Comparison of ENCODE assay signal across 19 mouse cellular contexts in the genomic region with DNA sequence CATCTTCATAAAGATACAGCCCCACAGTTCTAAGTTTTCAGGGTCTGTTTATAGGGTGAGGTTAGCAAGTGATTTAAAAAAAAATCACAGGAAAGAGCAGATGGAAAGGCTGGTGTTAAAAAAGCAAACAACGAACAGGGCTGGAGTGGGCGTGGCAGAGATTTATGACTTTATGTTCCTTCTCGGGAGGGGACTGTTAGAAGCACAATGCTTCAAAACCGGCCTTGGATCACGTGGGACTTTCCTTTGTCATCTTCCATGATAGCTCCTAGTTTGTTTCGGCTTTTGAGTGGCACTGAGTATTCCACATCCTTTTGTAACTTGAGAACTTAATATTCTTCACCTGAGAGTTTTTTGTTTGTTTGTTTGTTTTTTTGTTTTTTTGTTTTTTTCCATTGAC. TPM values are rescaled to one million over a fixed set of nuclear protein-coding genes. Genes with fewer than 3 reads are reported as not detected.
DNase-seq lines count a peak whose midpoint lies in the region; ATAC-seq and TF ChIP-seq lines count a peak whose summit lies in the region.
"Had no signal": no experiment of that assay in that cellular context is flagged by ENCODE, and none has a peak within 500 bp of the region (broad histone marks: within the 10 kb centered on the region; RNA-seq: fewer than 3 reads in every experiment).

No protein-coding gene starts in this region.

- H3K36me3 ChIP-seq in heart, embryonic 14.5 days (ENCODE audit: control insufficient read depth, insufficient read depth, low read length): no peaks in the 10 kb centered on the region
- H3K36me3 ChIP-seq in lung, embryonic 15.5 days: no peaks in the 10 kb centered on the region
- no peaks in the 10 kb centered on the region for H3K36me3 ChIP-seq in stomach, embryonic 16.5 days (ENCODE audit: control insufficient read depth, insufficient read depth, low read length)
- H3K36me3 ChIP-seq in hindbrain, embryonic 16.5 days (ENCODE audit: control insufficient read depth, insufficient read depth, low read length): no peaks in the 10 kb centered on the region
- H3K36me3 ChIP-seq: hindbrain, embryonic 10.5 days; limb, embryonic 10.5 days had no signal

- no peak for TF ChIP-seq POLR2A in lung, adult 2 months (IDR thresholded peaks at IDR 0.05; ENCODE audit: borderline replicate concordance, extremely low read depth, low read depth, low read length)

- H3K4me1 ChIP-seq in heart, embryonic 14.5 days (ENCODE audit: control insufficient read depth in 2 of 2, insufficient read depth in 2 of 2, low read length in 2 of 2): peaks cover 9 to 10% of the 10 kb centered on the region in 2 experiments
- H3K4me1 ChIP-seq in lung, embryonic 15.5 days: peaks cover 12% of the 10 kb centered on the region
- peaks cover 2% of the 10 kb centered on the region; the same call in 1 of the 2 replicates for H3K4me1 ChIP-seq in lung, adult 2 months (ENCODE audit: control insufficient read depth, insufficient read depth, low read length)
- peaks cover 12% of the 10 kb centered on the region; the same call in 1 of the 2 replicates for H3K4me1 ChIP-seq in stomach, embryonic 16.5 days (ENCODE audit: control insufficient read depth, insufficient read depth, low read length)
- H3K4me1 ChIP-seq in hindbrain, embryonic 16.5 days (ENCODE audit: control insufficient read depth, insufficient read depth, low read depth, low read length): no peaks in the 10 kb centered on the region
- H3K4me1 ChIP-seq: forebrain, embryonic 13.5 days; hindbrain, embryonic 10.5 days had no signal

- no peaks in the 10 kb centered on the region for H3K27me3 ChIP-seq in heart, embryonic 14.5 days (ENCODE audit: control insufficient read depth, insufficient read depth, low read length)
- H3K27me3 ChIP-seq in lung, embryonic 15.5 days: no peaks in the 10 kb centered on the region
- H3K27me3 ChIP-seq in stomach, embryonic 16.5 days (ENCODE audit: control insufficient read depth, insufficient read depth, low read length): no peaks in the 10 kb centered on the region
- H3K27me3 ChIP-seq in hindbrain, embryonic 16.5 days (replicated peaks; ENCODE audit: control insufficient read depth, insufficient read depth, low read length): no peaks in the 10 kb centered on the region
- H3K27me3 ChIP-seq: forebrain, embryonic 13.5 days had no signal

- H3K27ac ChIP-seq in heart, embryonic 14.5 days (replicated peaks in 1 of 2; ENCODE audit: control insufficient read depth in 1 of 2, insufficient read depth in 1 of 2, low read depth in 2 of 2, low read length in 2 of 2): peak overlapping the region; percentile 74
- peak overlapping the region; percentile 62 for H3K27ac ChIP-seq in lung, embryonic 15.5 days
- H3K27ac ChIP-seq in stomach, embryonic 16.5 days (ENCODE audit: low read length): no peak overlapping the region; the same call in 1 of the 2 replicates
- H3K27ac ChIP-seq in hindbrain, embryonic 16.5 days (ENCODE audit: low read depth, low read length): no peak overlapping the region
- H3K27ac ChIP-seq: forebrain, embryonic 13.5 days; hindbrain, embryonic 10.5 days; limb, embryonic 10.5 days had no signal

- no peak for TF ChIP-seq CTCF in lung, adult 2 months (IDR thresholded peaks at IDR 0.05; ENCODE audit: insufficient read depth, low read length)

- 58% methylated on average over 6 of the region's 6 CpGs for WGBS in heart, embryonic 14.5 days
- WGBS in lung, embryonic 15.5 days: 26% methylated on average over 6 of the region's 6 CpGs
- WGBS in lung, adult 2 months: 24% methylated on average over 6 of the region's 6 CpGs
- 8% methylated on average over 6 of the region's 6 CpGs for WGBS in large intestine, adult 2 months
- 25% methylated on average over 6 of the region's 6 CpGs for WGBS in stomach, embryonic 16.5 days
- 65% methylated on average over 6 of the region's 6 CpGs for WGBS in hindbrain, embryonic 16.5 days

- peak overlapping the region; percentile 50 for H3K4me2 ChIP-seq in heart, embryonic 14.5 days (ENCODE audit: low read length)
- peak overlapping the region; percentile 18; the same call in 1 of the 2 replicates for H3K4me2 ChIP-seq in lung, embryonic 15.5 days
- H3K4me2 ChIP-seq in stomach, embryonic 16.5 days (ENCODE audit: low read depth, low read length): peak overlapping the region; percentile 45
- no peak overlapping the region for H3K4me2 ChIP-seq in hindbrain, embryonic 16.5 days (ENCODE audit: low read length)
- H3K4me2 ChIP-seq: forebrain, embryonic 13.5 days had no signal

- no peak for ATAC-seq in heart, embryonic 14.5 days (ENCODE audit: insufficient number of reproducible peaks, insufficient read depth, low FRiP score, low read depth)
- ATAC-seq in lung, embryonic 15.5 days (ENCODE audit: borderline replicate concordance, extremely low read depth, low FRiP score, low TSS enrichment): no peak
- ATAC-seq in stomach, embryonic 16.5 days (ENCODE audit: insufficient read depth, low FRiP score): 0 out of 2 replicates have a peak, but pooled peaks have one; percentile 56
- ATAC-seq in hindbrain, embryonic 16.5 days: no peak
- ATAC-seq: CD4-positive, CD25-positive, alpha-beta regulatory T cell, adult 4 months; forebrain, embryonic 13.5 days had no signal

- 0 out of 2 replicates have a peak overlapping the region, but pooled peaks have one; percentile 44 for H3K9ac ChIP-seq in heart, embryonic 14.5 days (ENCODE audit: low read length)
- H3K9ac ChIP-seq in lung, embryonic 15.5 days: no peak overlapping the region
- no peak overlapping the region for H3K9ac ChIP-seq in stomach, embryonic 16.5 days (ENCODE audit: low read length)
- H3K9ac ChIP-seq in hindbrain, embryonic 16.5 days (ENCODE audit: low read depth, low read length): no peak overlapping the region
- H3K9ac ChIP-seq: forebrain, embryonic 13.5 days had no signal

- no peaks in the 10 kb centered on the region for H3K9me3 ChIP-seq in heart, embryonic 14.5 days (ENCODE audit: control insufficient read depth, low read length)
- no peaks in the 10 kb centered on the region for H3K9me3 ChIP-seq in lung, embryonic 15.5 days
- no peaks in the 10 kb centered on the region for H3K9me3 ChIP-seq in stomach, embryonic 16.5 days (replicated peaks; ENCODE audit: control insufficient read depth, low read length)
- H3K9me3 ChIP-seq in hindbrain, embryonic 16.5 days (ENCODE audit: control insufficient read depth, low read length): no peaks in the 10 kb centered on the region
- H3K9me3 ChIP-seq: forebrain, embryonic 13.5 days; hindbrain, embryonic 10.5 days; limb, embryonic 10.5 days had no signal

- intact Hi-C loops in heart, postnatal 36 days (cut with DNase I): no loop called here

- DNase-seq in heart, postnatal 36 days: no peak
- DNase-seq in lung, adult 2 months: no peak
- DNase-seq in large intestine, adult 2 months (ENCODE audit: low read depth, low spot score): peak; percentile 54
- DNase-seq in right cerebral cortex, adult 18-20 months: no peak
- DNase-seq: cerebellum, postnatal 14 days; gastrocnemius, postnatal 14 days; kidney, adult 2 months; right cerebral cortex, postnatal 25 days; thymus, postnatal 36 days had no signal

- H3K4me3 ChIP-seq in heart, embryonic 14.5 days (ENCODE audit: control insufficient read depth in 1 of 2, insufficient read depth in 1 of 2, low read depth in 1 of 2, low read length in 2 of 2): no peak overlapping the region
- no peak overlapping the region for H3K4me3 ChIP-seq in lung, embryonic 15.5 days
- H3K4me3 ChIP-seq in lung, adult 2 months (replicated peaks; ENCODE audit: extremely low read depth, low read depth, low read length): no peak overlapping the region
- H3K4me3 ChIP-seq in stomach, embryonic 16.5 days (replicated peaks; ENCODE audit: low read length): no peak overlapping the region
- H3K4me3 ChIP-seq in hindbrain, embryonic 16.5 days (ENCODE audit: low read length): no peak overlapping the region
- H3K4me3 ChIP-seq: forebrain, embryonic 13.5 days; hindbrain, embryonic 10.5 days; limb, embryonic 10.5 days had no signal

RNA-seq across cellular contexts. Expression of a gene that starts 0.7 kb away (rescaled TPM):
- 27.7 and 29.3 TPM in 2 replicates for polyA plus RNA-seq in heart, embryonic 14.5 days (2014; fragmentation: Nextera tagmentation; extraction: Ambion mirVana)
- total RNA-seq in heart, postnatal 36 days (2021): 1 to 10 TPM; 1.0 to 1.2 TPM
- 2.9 and 3.4 TPM in 2 replicates for polyA plus RNA-seq in lung, embryonic 15.5 days (2015; fragmentation: Nextera tagmentation; extraction: Ambion mirVana)
- 0.63 and 0.80 TPM in 2 replicates for polyA plus RNA-seq in lung, adult 2 months (2012; rRNA removed)
- 3.4 and 7.0 TPM in 2 replicates for polyA plus RNA-seq in large intestine, adult 2 months (2012; rRNA removed)
- polyA plus RNA-seq in stomach, embryonic 16.5 days (2015; fragmentation: Nextera tagmentation; extraction: Ambion mirVana): 7.6 and 12.7 TPM in 2 replicates
- 0.26 and 0.31 TPM in 2 replicates for polyA plus RNA-seq in hindbrain, embryonic 16.5 days (2015; fragmentation: Nextera tagmentation; extraction: Ambion mirVana)
- polyA plus RNA-seq: hindbrain, embryonic 10.5 days had no signal

RNA-seq across cellular contexts. Expression of a gene that starts 41.3 kb away (rescaled TPM):
- polyA plus RNA-seq in heart, embryonic 14.5 days (2014; fragmentation: Nextera tagmentation; extraction: Ambion mirVana): 154 and 156 TPM in 2 replicates
- 100 to 1,000 TPM; 372 to 397 TPM for total RNA-seq in heart, postnatal 36 days (2021)
- polyA plus RNA-seq in lung, embryonic 15.5 days (2015; fragmentation: Nextera tagmentation; extraction: Ambion mirVana): 110 and 115 TPM in 2 replicates
- 26.2 and 26.5 TPM in 2 replicates for polyA plus RNA-seq in lung, adult 2 months (2012; rRNA removed)
- polyA plus RNA-seq in large intestine, adult 2 months (2012; rRNA removed): 18.7 and 19.1 TPM in 2 replicates
- 89.3 and 91.0 TPM in 2 replicates for polyA plus RNA-seq in stomach, embryonic 16.5 days (2015; fragmentation: Nextera tagmentation; extraction: Ambion mirVana)
- 95.4 and 113 TPM in 2 replicates for polyA plus RNA-seq in hindbrain, embryonic 16.5 days (2015; fragmentation: Nextera tagmentation; extraction: Ambion mirVana)

RNA-seq across cellular contexts. Expression of a gene that starts 57.8 kb away (rescaled TPM):
- polyA plus RNA-seq in heart, embryonic 14.5 days (2014; fragmentation: Nextera tagmentation; extraction: Ambion mirVana): 3.0 and 6.0 TPM in 2 replicates
- under 1 TPM in 1 of 2 experiments, not detected in 1; 0.36 TPM for total RNA-seq in heart, postnatal 36 days (2021)
- 1.4 and 2.5 TPM in 2 replicates for polyA plus RNA-seq in lung, embryonic 15.5 days (2015; fragmentation: Nextera tagmentation; extraction: Ambion mirVana)
- polyA plus RNA-seq in lung, adult 2 months (2012; rRNA removed): 0.32 TPM in 1 of 2 replicates, not detected in the other
- polyA plus RNA-seq in large intestine, adult 2 months (2012; rRNA removed): 8.8 and 15.4 TPM in 2 replicates
- 0.77 and 1.1 TPM in 2 replicates for polyA plus RNA-seq in stomach, embryonic 16.5 days (2015; fragmentation: Nextera tagmentation; extraction: Ambion mirVana)
- 0.04 TPM in 1 of 2 replicates, not detected in the other for polyA plus RNA-seq in hindbrain, embryonic 16.5 days (2015; fragmentation: Nextera tagmentation; extraction: Ambion mirVana)
- total RNA-seq: gastrocnemius, postnatal 14 days; megakaryocyte, adult 5-6 weeks had no signal
- polyA plus RNA-seq: CD4-positive, CD25-positive, alpha-beta regulatory T cell, adult 4 months; hindbrain, embryonic 10.5 days; limb, embryonic 10.5 days; neural tube, embryonic 14.5 days had no signal

Comparison
In these comparisons a context has a peak if more than half of its experiments do, and no peak if none do; other contexts are left out.
1. H3K27ac ChIP-seq: peak in heart, embryonic 14.5 days (2 of 2) and lung, embryonic 15.5 days (single experiment); none in stomach, embryonic 16.5 days (single experiment) and hindbrain, embryonic 16.5 days (single experiment).